Mouse (Mus musculus): ENCODE results near the gene 3110001I22Rik.

- TF ChIP-seq HCFC1 (IDR thresholded peaks at IDR 0.05; ENCODE audit: borderline replicate concordance, insufficient read depth, low read length) (0 out of 2 replicates have a peak, but pooled peaks have one; percentile 51), ZC3H11A (IDR thresholded peaks at IDR 0.05; ENCODE audit: borderline replicate concordance, low read depth, low read length) (no peak)
These were observed at the start of gene 3110001I22Rik, which contains the start of gene Bfar for GRCm38 (mm10) chr16:13671685-13672385.
